Mouse (Mus musculus) limb, embryonic 12.5 days (tissue): ENCODE data around the gene Gatb. TPM values are rescaled to one million over a fixed set of nuclear protein-coding genes. Genes with fewer than 3 reads are reported as not detected.

ENCODE experiments used
- ATAC-seq: fragments of 200-750 bp; cut with Nextera tagmentation; 2 replicates; pipeline ENCODE4 v1.8.0; 2017; ENCODE audit warnings: low read depth, moderate TSS enrichment; ENCODE audit not compliant: insufficient number of reproducible peaks, insufficient read depth, low FRiP score, low TSS enrichment
- H3K27ac ChIP-seq: fragments of 300-500 bp; sonication (generic); 2 replicates; pipeline ENCODE4 v1.5.1; 2016; ENCODE audit warnings: mild to moderate bottlenecking, moderate library complexity
- H3K27me3 ChIP-seq: fragments of 300-500 bp; sonication (generic); 2 replicates; pipeline ENCODE4 v1.6.1; 2016; ENCODE audit warnings: mild to moderate bottlenecking, moderate library complexity
- H3K36me3 ChIP-seq: fragments of 300-500 bp; sonication (generic); 2 replicates; pipeline ENCODE4 v1.6.1; 2016; ENCODE audit warnings: mild to moderate bottlenecking, moderate library complexity
- H3K4me1 ChIP-seq: fragments of 300-500 bp; sonication (generic); replicated peaks from 2 replicates; pipeline ENCODE4 v1.6.1; 2016
- H3K4me2 ChIP-seq: fragments of 300-500 bp; sonication (generic); 2 replicates; pipeline ENCODE4 v1.6.1; 2016; ENCODE audit warnings: mild to moderate bottlenecking, moderate library complexity
- H3K4me3 ChIP-seq: fragments of 300-500 bp; sonication (generic); replicated peaks from 2 replicates; pipeline ENCODE4 v1.5.1; 2016; ENCODE audit warnings: mild to moderate bottlenecking
- H3K9ac ChIP-seq: fragments of 300-500 bp; sonication (generic); replicated peaks from 2 replicates; pipeline ENCODE4 v1.6.1; 2016; ENCODE audit warnings: mild to moderate bottlenecking, moderate library complexity
- H3K9me3 ChIP-seq: fragments of 300-500 bp; sonication (generic); 2 replicates; pipeline ENCODE4 v1.6.1; 2016; ENCODE audit warnings: mild to moderate bottlenecking, moderate library complexity
- WGBS: fragments of 180-500 bp; shearing (Covaris S2); methylation state at CpG from one replicate; pipeline ENCODE4 v1.1.7; 2016; 5-methylcytosine and 5-hydroxymethylcytosine counted together
- polyA plus RNA-seq: library from polyadenylated mRNA; unstranded; fragments of >200 nt; fragmentation: Nextera tagmentation; extraction: Ambion mirVana; gene quantifications from 2 replicates; pipeline ENCODE4 v1.2.1, GENCODE M21; 2016

Gene Gatb
- polyA plus RNA-seq, 1 experiment from 2014 or later: 23.9 TPM

DNA sequence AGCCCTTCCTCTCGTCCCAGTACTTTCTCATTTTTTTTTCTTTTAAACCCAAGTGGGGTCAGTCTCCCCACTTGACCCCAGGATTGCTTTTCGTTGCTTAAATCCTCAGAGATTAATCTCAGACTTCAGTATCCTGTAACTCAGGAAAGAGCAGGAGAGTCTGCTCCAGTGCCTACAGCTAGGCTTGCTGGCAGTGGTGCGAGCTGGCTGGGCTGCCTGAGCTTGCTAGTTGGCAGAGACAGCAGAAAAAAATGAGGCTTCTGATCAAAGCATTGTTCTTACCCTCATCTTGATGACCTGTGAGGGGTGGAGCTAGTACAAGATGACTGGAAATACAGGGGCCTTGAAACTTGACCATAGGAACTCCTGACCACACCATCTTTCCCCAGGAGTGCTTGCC, 20.5 kb downstream of the Gatb start:
- H3K4me2 ChIP-seq: no peak overlapping the region
- H3K9ac ChIP-seq: no peak overlapping the region
- no peaks in the 10 kb centered on the region for H3K27me3 ChIP-seq
- no peaks in the 10 kb centered on the region for H3K9me3 ChIP-seq
- no peak overlapping the region for H3K4me3 ChIP-seq
- WGBS: 61% methylated on average over 3 of the region's 3 CpGs
- ATAC-seq: no peak
- H3K4me1 ChIP-seq: no peaks in the 10 kb centered on the region
- H3K27ac ChIP-seq: no peak overlapping the region
- H3K36me3 ChIP-seq: no peaks in the 10 kb centered on the region

- 78% methylated on average over 3 of the region's 3 CpGs for WGBS
- no peak for ATAC-seq
- H3K27me3 ChIP-seq: no peaks in the 10 kb centered on the region
Measured at GRCm38 (mm10) chr3:85599526-85599925, 25.6 kb downstream of the Gatb start.

DNA sequence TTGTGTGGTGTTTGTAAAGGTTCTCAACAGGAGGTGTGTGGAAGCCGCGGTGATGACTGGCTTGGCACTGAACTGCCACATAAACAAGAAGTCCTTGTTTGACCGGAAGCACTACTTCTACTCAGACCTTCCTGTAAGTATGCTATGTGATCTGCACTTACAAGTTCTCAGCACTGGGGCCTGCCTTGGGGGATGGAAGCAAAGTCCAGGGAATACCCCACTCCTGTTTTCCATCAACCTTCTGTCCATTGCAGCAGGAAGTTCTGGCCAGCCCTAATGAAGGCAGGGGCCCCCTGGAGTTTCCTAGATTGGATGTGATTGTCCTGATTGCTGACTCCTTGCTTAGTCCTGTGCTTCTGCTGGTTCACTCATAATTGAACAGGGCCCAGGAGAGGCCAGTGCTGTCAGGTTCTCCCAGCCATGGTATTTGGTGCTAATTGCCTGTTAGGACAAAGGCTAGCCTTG, 28.0 kb downstream of the Gatb start:
- Histone ChIP-seq H3K27me3 (no peaks in the 10 kb centered on the region), H3K4me3 (no peak overlapping the region), H3K9me3 (no peaks in the 10 kb centered on the region), H3K36me3 (0 out of 2 replicates have a peak, but pooled peaks cover 4% of the 10 kb centered on the region), H3K9ac (no peak overlapping the region), H3K27ac (peak overlapping the region; percentile 64), H3K4me2 (no peak overlapping the region), H3K4me1 (peaks cover 29% of the 10 kb centered on the region)
- WGBS: 30% methylated on average over 3 of the region's 3 CpGs
- no peak for ATAC-seq

More at GRCm38 (mm10) chr3:85599526-85599925, 25.6 kb downstream of the Gatb start:
- Histone ChIP-seq H3K4me2 (no peak overlapping the region), H3K9me3 (no peaks in the 10 kb centered on the region), H3K36me3 (no peaks in the 10 kb centered on the region), H3K4me3 (no peak overlapping the region), H3K4me1 (peaks cover 29% of the 10 kb centered on the region), H3K27ac (no peak overlapping the region), H3K9ac (no peak overlapping the region)

GRCm38 (mm10) chr3:85603811-85604210, 29.9 kb downstream of the Gatb start:
- Histone ChIP-seq H3K9ac (no peak overlapping the region), H3K4me1 (peaks cover 29% of the 10 kb centered on the region), H3K36me3 (0 out of 2 replicates have a peak, but pooled peaks cover 4% of the 10 kb centered on the region), H3K4me2 (no peak overlapping the region), H3K4me3 (no peak overlapping the region), H3K27me3 (no peaks in the 10 kb centered on the region), H3K9me3 (no peaks in the 10 kb centered on the region), H3K27ac (no peak overlapping the region)
- no peak for ATAC-seq
- 69% methylated on average over 1 of the region's 1 CpGs for WGBS

GRCm38 (mm10) chr3:85606912-85607311, 33.0 kb downstream of the Gatb start:
- Histone ChIP-seq H3K9me3 (no peaks in the 10 kb centered on the region), H3K27me3 (no peaks in the 10 kb centered on the region), H3K4me3 (no peak overlapping the region), H3K4me1 (peaks cover 20% of the 10 kb centered on the region), H3K27ac (no peak overlapping the region), H3K9ac (no peak overlapping the region), H3K4me2 (no peak overlapping the region), H3K36me3 (0 out of 2 replicates have a peak, but pooled peaks cover 4% of the 10 kb centered on the region)
- 90% methylated on average over 3 of the region's 3 CpGs for WGBS
- ATAC-seq: no peak

DNA sequence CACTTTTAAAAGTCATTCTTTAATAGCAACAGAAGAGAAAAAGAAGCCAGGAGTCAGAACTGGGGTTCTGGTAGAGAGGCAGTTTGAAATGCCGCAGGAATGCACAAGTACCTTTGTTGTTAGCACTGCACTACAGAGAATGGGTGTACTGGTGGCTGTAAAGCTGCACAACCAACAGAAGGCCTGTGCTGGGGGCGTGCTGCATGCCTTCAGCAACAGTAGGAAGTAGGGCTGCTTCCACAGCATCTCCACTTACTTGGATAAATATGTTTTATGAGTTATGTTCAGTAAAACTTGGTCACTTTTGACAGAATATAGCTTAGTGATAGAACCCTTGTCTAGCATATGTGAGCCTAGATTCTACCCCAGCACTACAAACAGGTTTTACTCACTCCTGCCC, 33.8 kb downstream of the Gatb start:
- Histone ChIP-seq H3K9ac (no peak overlapping the region), H3K36me3 (0 out of 2 replicates have a peak, but pooled peaks cover 4% of the 10 kb centered on the region), H3K27ac (no peak overlapping the region), H3K4me3 (no peak overlapping the region), H3K4me1 (peaks cover 12% of the 10 kb centered on the region), H3K9me3 (no peaks in the 10 kb centered on the region), H3K4me2 (no peak overlapping the region), H3K27me3 (no peaks in the 10 kb centered on the region)
- ATAC-seq: no peak
- 91% methylated on average over 2 of the region's 2 CpGs for WGBS

- no peaks in the 10 kb centered on the region for H3K27me3 ChIP-seq
- no peak overlapping the region for H3K9ac ChIP-seq
- 95% methylated on average over 1 of the region's 1 CpGs for WGBS
- no peak for ATAC-seq
- no peak overlapping the region for H3K27ac ChIP-seq
- no peaks in the 10 kb centered on the region for H3K4me1 ChIP-seq
- peaks cover 19% of the 10 kb centered on the region; the same call in 1 of the 2 replicates for H3K36me3 ChIP-seq
- H3K9me3 ChIP-seq: no peaks in the 10 kb centered on the region
- no peak overlapping the region for H3K4me2 ChIP-seq
- no peak overlapping the region for H3K4me3 ChIP-seq
Measured at GRCm38 (mm10) chr3:85616389-85616788, 42.5 kb downstream of the Gatb start.

GRCm38 (mm10) chr3:85618885-85619284, 45.0 kb downstream of the Gatb start:
- 83% methylated on average over 6 of the region's 6 CpGs for WGBS
- Histone ChIP-seq H3K27ac (no peak overlapping the region), H3K4me2 (no peak overlapping the region), H3K4me3 (no peak overlapping the region), H3K27me3 (no peaks in the 10 kb centered on the region), H3K4me1 (no peaks in the 10 kb centered on the region), H3K9ac (no peak overlapping the region), H3K9me3 (no peaks in the 10 kb centered on the region), H3K36me3 (peaks cover 24% of the 10 kb centered on the region; the same call in 1 of the 2 replicates)
- ATAC-seq: no peak

DNA sequence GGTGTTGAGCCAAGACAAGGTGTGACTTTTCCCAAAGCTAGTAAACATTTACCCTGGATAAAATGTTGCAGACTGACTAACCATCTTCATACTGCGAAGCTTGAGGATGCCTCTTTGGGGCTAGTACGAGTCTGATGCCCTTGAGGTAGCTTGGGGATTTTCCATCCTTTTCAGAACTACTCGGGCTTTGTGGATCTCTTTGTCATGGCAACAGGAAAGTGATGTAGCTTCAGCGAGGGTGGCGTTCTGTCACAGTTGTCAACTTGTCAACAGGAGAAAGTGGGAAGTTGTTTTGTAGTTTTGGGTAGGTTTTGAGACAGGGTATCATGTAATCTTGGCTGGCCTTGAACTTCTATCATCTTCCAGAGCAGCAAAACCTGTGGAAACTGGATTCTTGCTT, 45.4 kb downstream of the Gatb start:
- Histone ChIP-seq H3K27ac (no peak overlapping the region), H3K4me3 (no peak overlapping the region), H3K4me2 (no peak overlapping the region), H3K27me3 (no peaks in the 10 kb centered on the region), H3K9ac (no peak overlapping the region), H3K4me1 (no peaks in the 10 kb centered on the region), H3K9me3 (no peaks in the 10 kb centered on the region), H3K36me3 (peaks cover 24% of the 10 kb centered on the region; the same call in 1 of the 2 replicates)
- no peak for ATAC-seq
- 93% methylated on average over 5 of the region's 5 CpGs for WGBS

DNA sequence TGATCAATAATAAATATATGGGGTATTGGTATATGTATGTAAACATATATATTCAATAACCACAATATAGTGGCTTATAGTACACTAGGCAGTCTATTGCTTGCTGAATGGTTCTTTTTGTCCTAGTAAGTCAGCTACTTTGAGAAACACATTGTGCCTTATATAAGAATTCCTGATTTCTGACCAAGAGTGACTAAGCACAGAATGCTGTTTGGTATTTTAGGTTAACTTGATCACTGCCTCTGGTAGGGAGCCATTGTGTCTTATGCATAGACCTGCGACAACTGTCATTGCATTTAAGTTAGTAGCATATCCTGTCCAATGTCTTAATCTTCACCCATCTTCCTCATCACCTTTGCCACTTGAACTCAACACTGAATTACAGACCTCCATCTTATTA, 45.8 kb downstream of the Gatb start:
- peaks cover 24% of the 10 kb centered on the region; the same call in 1 of the 2 replicates for H3K36me3 ChIP-seq
- H3K27ac ChIP-seq: no peak overlapping the region
- no peak overlapping the region for H3K4me3 ChIP-seq
- WGBS: 94% methylated on average over 1 of the region's 1 CpGs
- no peaks in the 10 kb centered on the region for H3K4me1 ChIP-seq
- no peak overlapping the region for H3K4me2 ChIP-seq
- ATAC-seq: no peak
- no peaks in the 10 kb centered on the region for H3K27me3 ChIP-seq
- no peak overlapping the region for H3K9ac ChIP-seq
- H3K9me3 ChIP-seq: no peaks in the 10 kb centered on the region

DNA sequence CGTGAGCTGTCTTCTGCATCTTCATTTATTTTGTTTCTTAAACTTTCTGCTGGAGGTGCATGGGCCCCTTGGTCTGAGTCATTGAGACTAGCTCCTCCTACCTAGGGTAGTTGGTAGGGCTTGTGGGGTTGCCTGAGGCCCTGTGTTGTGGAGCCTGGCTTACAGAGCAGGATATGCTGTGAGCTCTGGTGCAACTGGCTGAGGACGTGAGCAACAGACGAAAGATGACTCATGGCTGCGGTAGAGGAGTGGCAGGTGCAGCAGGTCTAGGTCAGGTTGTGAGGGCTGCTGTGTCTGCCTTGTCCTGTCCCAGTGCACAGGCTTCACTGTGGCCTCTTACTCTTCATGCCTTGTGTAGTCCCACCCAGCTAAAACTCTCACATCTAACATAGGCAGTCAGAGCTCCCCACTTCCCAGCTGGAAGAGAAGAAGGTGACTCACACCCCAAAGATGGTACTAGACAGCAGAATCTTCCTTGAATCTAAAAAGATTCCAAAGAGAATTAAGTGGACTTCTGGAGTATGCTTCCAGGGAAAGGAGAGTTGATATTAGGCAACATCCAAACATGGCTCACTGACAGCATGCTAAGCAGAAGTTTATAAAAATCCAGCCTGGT, 56.1 kb downstream of the Gatb start:
- Histone ChIP-seq H3K27me3 (no peaks in the 10 kb centered on the region), H3K4me1 (no peaks in the 10 kb centered on the region), H3K36me3 (no peaks in the 10 kb centered on the region), H3K4me2 (no peak overlapping the region), H3K4me3 (no peak overlapping the region), H3K9ac (no peak overlapping the region), H3K9me3 (no peaks in the 10 kb centered on the region), H3K27ac (no peak overlapping the region)
- no peak for ATAC-seq
- 97% methylated on average over 4 of the region's 4 CpGs for WGBS

DNA sequence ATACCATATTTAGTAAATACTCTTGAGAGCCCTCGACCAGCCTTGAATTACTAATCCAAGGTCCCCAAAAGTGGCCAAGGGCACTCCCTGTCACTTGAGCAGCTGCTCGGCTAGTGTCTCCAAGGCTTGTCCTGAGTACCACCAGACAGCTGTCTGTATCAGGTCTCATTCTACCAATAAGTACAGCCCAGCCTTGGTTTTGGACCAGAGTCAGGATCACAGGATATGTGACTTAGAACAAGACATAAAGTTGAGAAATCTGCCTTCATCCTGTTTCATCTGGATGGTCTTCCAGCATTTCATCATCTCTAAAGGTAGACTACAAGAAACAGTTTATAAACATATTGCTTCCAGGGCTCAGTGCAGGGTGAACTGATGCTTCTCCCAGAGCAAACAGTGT, 59.8 kb downstream of the Gatb start:
- Histone ChIP-seq H3K4me1 (no peaks in the 10 kb centered on the region), H3K4me2 (no peak overlapping the region), H3K27ac (no peak overlapping the region), H3K36me3 (peaks cover 5% of the 10 kb centered on the region; the same call in 1 of the 2 replicates), H3K27me3 (no peaks in the 10 kb centered on the region), H3K9ac (no peak overlapping the region), H3K9me3 (no peaks in the 10 kb centered on the region), H3K4me3 (no peak overlapping the region)
- WGBS: 86% methylated on average over 2 of the region's 2 CpGs
- no peak for ATAC-seq
